Mouse (Mus musculus): Measurements from ENCODE around the gene Naip2. TPM values are rescaled to one million over a fixed set of nuclear protein-coding genes. Genes with fewer than 3 reads are reported as not detected.
"Not testable (repeated sequence)": the region's sequence is repeated elsewhere in the genome, so short reads cannot be mapped to it uniquely, and the experiment has no call there.

The Naip2 gene
- polyA plus RNA-seq, 1 experiment from 2014 or later = 0.25 TPM

DNA sequence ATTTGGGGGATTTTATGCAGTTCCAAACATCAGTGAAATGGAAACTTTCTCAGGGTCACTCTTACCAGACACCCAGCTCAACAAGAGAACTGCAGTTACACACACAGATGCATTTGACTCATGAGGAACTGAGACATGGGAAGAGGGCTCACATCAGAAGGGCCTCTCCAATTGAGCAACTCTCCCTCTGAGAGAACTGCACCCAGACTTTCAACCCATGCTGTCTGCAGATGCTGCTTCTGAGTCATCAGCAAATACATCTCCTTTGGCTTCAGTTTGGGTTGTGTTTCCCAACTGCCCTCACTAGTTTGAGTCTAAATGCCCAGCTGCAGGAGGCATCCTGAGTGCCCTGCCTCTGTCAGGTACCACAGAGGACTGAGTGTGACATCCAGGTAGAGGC lies 18.8 kb downstream of the Naip2 start:
- H3K9ac ChIP-seq (replicated peaks; ENCODE audit: low read length); H3K9me3 ChIP-seq (ENCODE audit: control insufficient read depth, low read length); H3K36me3 ChIP-seq (ENCODE audit: control insufficient read depth, insufficient read depth, low read length); H3K4me2 ChIP-seq (ENCODE audit: low read length); H3K4me1 ChIP-seq (ENCODE audit: control insufficient read depth, insufficient read depth, low read length); H3K27me3 ChIP-seq (ENCODE audit: control insufficient read depth, insufficient read depth, low read length); H3K4me3 ChIP-seq (replicated peaks; ENCODE audit: low read depth, low read length); ATAC-seq (ENCODE audit: low FRiP score, low TSS enrichment); H3K27ac ChIP-seq (replicated peaks; ENCODE audit: low read depth, low read length); DNase-seq: not testable (repeated sequence)

DNA sequence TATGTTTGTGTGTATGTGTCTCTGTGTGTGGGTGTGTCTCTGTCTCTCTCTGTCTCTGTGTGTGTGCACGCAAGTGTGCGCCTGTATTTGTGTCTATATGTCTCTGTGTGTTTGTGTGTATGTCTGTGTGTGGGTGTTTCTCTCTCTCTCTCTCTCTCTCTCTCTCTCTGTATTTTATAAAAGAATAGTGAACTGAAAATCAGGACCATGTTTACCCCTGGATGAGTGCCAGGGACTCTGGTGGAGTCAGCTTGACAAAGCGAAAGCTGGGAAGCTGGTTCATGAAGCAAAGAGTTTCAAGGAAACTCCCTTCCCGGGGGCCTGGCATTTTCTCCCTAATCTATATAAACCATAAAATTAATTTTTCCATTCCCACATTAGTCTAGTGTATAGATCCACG lies 27.5 kb downstream of the Naip2 start:
- H3K27ac ChIP-seq (replicated peaks; ENCODE audit: low read depth, low read length); H3K4me2 ChIP-seq (ENCODE audit: low read length); H3K27me3 ChIP-seq (ENCODE audit: control insufficient read depth, insufficient read depth, low read length); H3K4me3 ChIP-seq (replicated peaks; ENCODE audit: low read depth, low read length); H3K9me3 ChIP-seq (ENCODE audit: control insufficient read depth, low read length); H3K4me1 ChIP-seq (ENCODE audit: control insufficient read depth, insufficient read depth, low read length); ATAC-seq (ENCODE audit: low FRiP score, low TSS enrichment); H3K36me3 ChIP-seq (ENCODE audit: control insufficient read depth, insufficient read depth, low read length); H3K9ac ChIP-seq (replicated peaks; ENCODE audit: low read length): not testable (repeated sequence)
- DNase-seq = peak; percentile 4
- 92% methylated on average over 3 of the region's 5 CpGs for WGBS

DNA sequence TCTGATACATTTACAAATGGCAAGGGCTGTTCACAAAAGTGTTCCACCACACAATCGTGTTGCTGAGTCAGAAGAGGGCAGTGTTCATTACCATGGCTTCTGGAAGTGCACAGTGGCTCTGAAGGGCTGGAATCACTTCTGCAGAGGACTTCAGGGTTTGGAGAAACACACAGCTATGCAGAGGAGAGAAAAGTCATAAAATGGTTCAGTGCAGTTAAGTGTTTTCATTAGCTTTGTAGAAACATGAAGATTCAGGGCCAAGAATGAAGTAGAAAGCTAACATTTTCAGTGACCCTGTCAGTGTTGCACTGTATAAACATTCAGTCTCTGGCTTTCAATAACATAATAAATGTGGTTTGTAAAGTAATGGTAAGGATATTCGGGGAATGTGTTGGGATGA lies 35.5 kb downstream of the Naip2 start:
- not testable (repeated sequence) for H3K27me3 ChIP-seq (ENCODE audit: control insufficient read depth, insufficient read depth, low read length); H3K36me3 ChIP-seq (ENCODE audit: control insufficient read depth, insufficient read depth, low read length); H3K4me1 ChIP-seq (ENCODE audit: control insufficient read depth, insufficient read depth, low read length); H3K9ac ChIP-seq (replicated peaks; ENCODE audit: low read length); H3K4me2 ChIP-seq (ENCODE audit: low read length); DNase-seq; H3K9me3 ChIP-seq (ENCODE audit: control insufficient read depth, low read length); H3K27ac ChIP-seq (replicated peaks; ENCODE audit: low read depth, low read length); H3K4me3 ChIP-seq (replicated peaks; ENCODE audit: low read depth, low read length); ATAC-seq (ENCODE audit: low FRiP score, low TSS enrichment)
- WGBS = 77% methylated on average over 2 of the region's 2 CpGs

DNA sequence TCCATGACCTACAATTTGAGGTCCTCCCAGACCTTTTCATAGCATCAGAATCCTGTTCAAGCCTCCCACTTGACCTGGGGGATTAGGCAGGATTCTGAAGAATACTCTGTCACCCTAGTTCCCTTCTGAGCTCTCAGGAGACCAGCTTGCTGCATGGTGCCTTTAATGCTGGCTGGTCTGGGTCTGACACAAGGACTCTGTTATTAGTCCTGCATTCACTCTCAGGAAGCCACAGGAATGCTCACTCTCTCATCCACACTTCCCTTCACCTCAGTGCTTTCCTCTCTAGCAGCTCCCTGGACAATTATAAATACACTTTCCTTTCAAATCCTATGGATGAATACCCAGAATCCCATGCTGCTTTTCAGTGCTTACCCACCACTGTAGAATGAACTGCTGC lies 39.4 kb downstream of the Naip2 start:
- H3K36me3 ChIP-seq (ENCODE audit: control insufficient read depth, insufficient read depth, low read length); H3K27me3 ChIP-seq (ENCODE audit: control insufficient read depth, insufficient read depth, low read length); ATAC-seq (ENCODE audit: low FRiP score, low TSS enrichment); H3K4me1 ChIP-seq (ENCODE audit: control insufficient read depth, insufficient read depth, low read length); H3K4me3 ChIP-seq (replicated peaks; ENCODE audit: low read depth, low read length); H3K9ac ChIP-seq (replicated peaks; ENCODE audit: low read length); H3K4me2 ChIP-seq (ENCODE audit: low read length); DNase-seq; H3K27ac ChIP-seq (replicated peaks; ENCODE audit: low read depth, low read length); H3K9me3 ChIP-seq (ENCODE audit: control insufficient read depth, low read length): not testable (repeated sequence)

DNA sequence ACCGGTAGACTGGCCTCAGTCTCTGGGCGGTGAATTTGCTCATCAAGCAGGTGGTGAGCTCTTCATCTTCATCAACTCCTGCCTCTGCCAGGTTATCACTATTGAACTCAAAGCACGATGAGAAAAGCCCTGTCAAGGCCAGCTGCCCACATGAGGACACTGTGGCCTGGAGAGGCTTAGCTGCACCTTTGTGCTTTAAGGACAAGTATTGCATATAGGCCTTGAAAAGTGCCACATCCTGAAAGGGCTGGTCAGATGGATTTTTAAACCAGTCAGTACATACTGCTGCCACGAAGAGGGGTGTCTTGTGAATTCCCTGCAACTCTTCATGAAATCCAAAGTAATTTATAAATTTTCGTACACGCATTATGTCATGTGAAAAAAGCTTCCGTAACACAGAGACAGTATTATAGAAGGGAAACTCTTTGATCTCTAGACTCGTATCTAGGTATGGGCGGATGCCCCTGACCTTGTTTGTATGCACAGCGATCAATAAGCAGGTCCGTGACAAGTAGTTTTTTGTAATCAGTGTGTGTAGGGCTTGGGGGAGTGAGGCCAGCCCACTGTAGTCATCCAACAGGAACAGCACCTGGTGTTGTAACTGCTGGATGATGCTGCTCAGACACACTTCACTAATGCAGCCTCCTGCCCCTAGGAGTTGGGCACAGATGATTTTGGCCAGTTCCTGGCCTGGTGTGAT lies 40.6 kb downstream of the Naip2 start:
- WGBS = 88% methylated on average over 11 of the region's 11 CpGs
- not testable (repeated sequence) for H3K27ac ChIP-seq (replicated peaks; ENCODE audit: low read depth, low read length); H3K4me2 ChIP-seq (ENCODE audit: low read length); DNase-seq; H3K36me3 ChIP-seq (ENCODE audit: control insufficient read depth, insufficient read depth, low read length); H3K27me3 ChIP-seq (ENCODE audit: control insufficient read depth, insufficient read depth, low read length); ATAC-seq (ENCODE audit: low FRiP score, low TSS enrichment); H3K9me3 ChIP-seq (ENCODE audit: control insufficient read depth, low read length); H3K9ac ChIP-seq (replicated peaks; ENCODE audit: low read length); H3K4me1 ChIP-seq (ENCODE audit: control insufficient read depth, insufficient read depth, low read length); H3K4me3 ChIP-seq (replicated peaks; ENCODE audit: low read depth, low read length)

DNA sequence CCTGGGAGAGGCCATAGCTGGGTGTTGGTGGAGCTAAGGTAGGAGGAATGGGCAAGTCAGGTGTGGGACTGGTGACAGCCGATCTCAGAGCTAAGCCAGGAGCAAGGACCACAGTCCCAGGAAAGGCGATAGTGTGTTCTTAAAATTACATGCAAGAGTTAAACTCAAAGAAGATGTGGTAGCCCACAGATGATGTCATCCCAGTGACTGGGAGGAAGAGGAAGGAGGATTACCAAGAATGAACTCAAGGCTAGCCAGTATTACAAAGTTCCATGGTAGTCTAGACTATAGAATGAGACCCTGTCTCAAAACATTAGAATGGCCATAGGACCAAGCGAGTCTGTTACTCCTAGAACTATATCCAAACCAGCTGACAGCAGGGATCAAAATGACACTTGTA lies 45.3 kb downstream of the Naip2 start:
- H3K9ac ChIP-seq (replicated peaks; ENCODE audit: low read length) = no peak overlapping the region
- no peak for DNase-seq
- WGBS = 95% methylated on average over 3 of the region's 3 CpGs
- H3K4me2 ChIP-seq (ENCODE audit: low read length) = no peak overlapping the region
- H3K4me1 ChIP-seq (ENCODE audit: control insufficient read depth, insufficient read depth, low read length) = no peaks in the 10 kb centered on the region
- H3K4me3 ChIP-seq (replicated peaks; ENCODE audit: low read depth, low read length) = no peak overlapping the region
- no peaks in the 10 kb centered on the region for H3K27me3 ChIP-seq (ENCODE audit: control insufficient read depth, insufficient read depth, low read length)
- ATAC-seq (ENCODE audit: low FRiP score, low TSS enrichment) = no peak
- H3K36me3 ChIP-seq (ENCODE audit: control insufficient read depth, insufficient read depth, low read length) = no peaks in the 10 kb centered on the region
- H3K9me3 ChIP-seq (ENCODE audit: control insufficient read depth, low read length) = no peaks in the 10 kb centered on the region
- H3K27ac ChIP-seq (replicated peaks; ENCODE audit: low read depth, low read length) = no peak overlapping the region

DNA sequence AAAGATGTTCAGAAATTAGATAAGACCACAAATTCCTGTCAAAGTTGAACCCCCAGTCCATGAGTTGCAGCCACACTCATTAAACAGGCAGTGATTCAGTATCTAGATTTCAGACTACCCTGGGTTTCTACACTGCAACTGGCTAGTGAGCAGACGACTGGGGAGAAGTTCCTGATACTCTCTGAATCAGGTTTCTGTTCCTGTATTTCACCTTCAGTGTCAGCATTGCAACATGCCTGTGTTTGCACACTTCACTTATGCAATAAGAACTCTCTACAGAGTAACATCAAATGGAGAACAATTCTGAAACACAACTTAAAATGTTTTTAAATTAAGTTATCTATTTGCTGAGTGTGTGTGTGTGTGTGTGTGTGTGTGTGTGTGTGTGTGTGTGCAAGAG lies 49.2 kb downstream of the Naip2 start:
- Histone ChIP-seq H3K9ac (replicated peaks; ENCODE audit: low read length) (no peak overlapping the region), H3K4me2 (ENCODE audit: low read length) (no peak overlapping the region), H3K27ac (replicated peaks; ENCODE audit: low read depth, low read length) (no peak overlapping the region), H3K9me3 (ENCODE audit: control insufficient read depth, low read length) (no peaks in the 10 kb centered on the region), H3K4me1 (ENCODE audit: control insufficient read depth, insufficient read depth, low read length) (no peaks in the 10 kb centered on the region), H3K27me3 (ENCODE audit: control insufficient read depth, insufficient read depth, low read length) (no peaks in the 10 kb centered on the region), H3K4me3 (replicated peaks; ENCODE audit: low read depth, low read length) (no peak overlapping the region), H3K36me3 (ENCODE audit: control insufficient read depth, insufficient read depth, low read length) (no peaks in the 10 kb centered on the region)
- 60% methylated on average over 1 of the region's 1 CpGs for WGBS
- DNase-seq (no peak), ATAC-seq (ENCODE audit: low FRiP score, low TSS enrichment) (no peak)

DNA sequence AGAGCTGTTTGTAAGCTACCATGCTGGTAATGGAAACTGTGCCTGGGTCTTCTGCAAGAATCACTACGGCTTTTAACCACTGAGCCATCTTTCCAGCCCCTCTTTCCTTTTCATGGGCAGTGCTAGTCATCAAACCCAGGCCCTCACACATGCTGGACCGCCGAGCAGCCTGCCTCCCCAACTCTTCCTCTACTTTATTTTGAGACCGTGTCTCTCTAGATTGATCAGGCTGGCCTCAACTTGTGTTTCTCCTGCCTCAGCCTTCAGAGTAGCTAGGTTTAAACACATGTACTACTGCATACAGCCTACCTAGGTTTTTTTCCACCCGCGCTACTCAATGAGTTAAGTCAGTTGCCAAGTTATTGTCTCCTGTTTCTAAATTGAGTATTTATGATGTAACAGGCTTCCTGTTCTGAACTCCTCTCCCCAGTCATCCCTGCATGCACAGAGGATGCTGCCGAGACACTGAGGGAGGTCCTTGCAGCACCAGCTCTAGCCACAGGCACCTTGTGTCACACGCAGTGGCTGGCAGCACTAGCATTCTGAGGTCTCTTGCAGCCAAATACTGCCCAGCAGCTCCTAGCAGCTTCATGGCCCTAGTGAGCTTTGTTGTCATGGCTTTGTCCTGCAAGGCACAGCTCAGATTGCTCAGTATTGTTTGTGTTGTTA lies 60.1 kb downstream of the Naip2 start:
- no peak overlapping the region for H3K4me2 ChIP-seq (ENCODE audit: low read length)
- no peaks in the 10 kb centered on the region for H3K4me1 ChIP-seq (ENCODE audit: control insufficient read depth, insufficient read depth, low read length)
- no peaks in the 10 kb centered on the region for H3K27me3 ChIP-seq (ENCODE audit: control insufficient read depth, insufficient read depth, low read length)
- H3K9ac ChIP-seq (replicated peaks; ENCODE audit: low read length) = no peak overlapping the region
- no peak overlapping the region for H3K4me3 ChIP-seq (replicated peaks; ENCODE audit: low read depth, low read length)
- peaks cover 22% of the 10 kb centered on the region for H3K36me3 ChIP-seq (ENCODE audit: control insufficient read depth, insufficient read depth, low read length)
- 85% methylated on average over 8 of the region's 8 CpGs for WGBS
- ATAC-seq (ENCODE audit: low FRiP score, low TSS enrichment) (no peak), DNase-seq (no peak)
- H3K9me3 ChIP-seq (ENCODE audit: control insufficient read depth, low read length) = no peaks in the 10 kb centered on the region
- H3K27ac ChIP-seq (replicated peaks; ENCODE audit: low read depth, low read length) = no peak overlapping the region

DNA sequence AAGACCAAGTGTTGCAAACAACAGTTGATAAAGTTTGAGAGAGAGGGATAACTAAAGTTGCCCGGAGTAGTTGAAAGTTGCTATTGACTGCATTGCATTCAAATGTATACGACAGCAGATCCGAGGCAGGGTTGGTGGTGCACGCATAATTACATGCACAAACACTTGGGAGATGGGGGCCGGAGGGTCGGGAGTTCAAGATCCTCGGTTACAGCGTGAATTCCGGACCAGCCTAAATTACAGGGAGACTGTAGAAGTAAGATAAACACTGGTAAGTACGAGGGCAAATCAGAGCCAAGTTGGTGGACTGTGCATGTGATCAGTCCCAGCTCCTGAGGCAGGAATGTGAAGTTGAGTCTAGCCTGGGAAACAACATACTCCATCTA lies 76.6 kb downstream of the Naip2 start:
- DNase-seq (no peak), ATAC-seq (ENCODE audit: low FRiP score, low TSS enrichment) (no peak; the same call in 1 of the 2 replicates)
- 5% methylated on average over 10 of the region's 10 CpGs for WGBS
- Histone ChIP-seq H3K4me3 (replicated peaks; ENCODE audit: low read depth, low read length) (peak overlapping the region; percentile 96), H3K27ac (replicated peaks; ENCODE audit: low read depth, low read length) (no peak overlapping the region), H3K4me2 (ENCODE audit: low read length) (peak overlapping the region; percentile 76), H3K36me3 (ENCODE audit: control insufficient read depth, insufficient read depth, low read length) (peaks cover 27% of the 10 kb centered on the region), H3K9ac (replicated peaks; ENCODE audit: low read length) (peak overlapping the region; percentile 81), H3K4me1 (ENCODE audit: control insufficient read depth, insufficient read depth, low read length) (peaks cover 11% of the 10 kb centered on the region), H3K27me3 (ENCODE audit: control insufficient read depth, insufficient read depth, low read length) (no peaks in the 10 kb centered on the region), H3K9me3 (ENCODE audit: control insufficient read depth, low read length) (no peaks in the 10 kb centered on the region)
